Mouse (Mus musculus) cortical plate, adult 2 months (tissue): ENCODE data around the gene Map3k3.

Source experiments
- CTCF ChIP-seq: fragments of 200-500 bp; IDR thresholded peaks from 2 replicates; pipeline ENCODE4 v1.5.1; 2011; ENCODE audit warnings: mild to moderate bottlenecking, control low read depth, low read length; ENCODE audit not compliant: insufficient read depth; ENCODE audit errors: extremely low read depth
- POLR2A ChIP-seq: fragments of 200-500 bp; IDR thresholded peaks from 2 replicates; pipeline ENCODE4 v1.6.1; 2011; ENCODE audit warnings: mild to moderate bottlenecking, low read length, control low read depth; ENCODE audit not compliant: insufficient read depth; ENCODE audit errors: extremely low read depth

DNA sequence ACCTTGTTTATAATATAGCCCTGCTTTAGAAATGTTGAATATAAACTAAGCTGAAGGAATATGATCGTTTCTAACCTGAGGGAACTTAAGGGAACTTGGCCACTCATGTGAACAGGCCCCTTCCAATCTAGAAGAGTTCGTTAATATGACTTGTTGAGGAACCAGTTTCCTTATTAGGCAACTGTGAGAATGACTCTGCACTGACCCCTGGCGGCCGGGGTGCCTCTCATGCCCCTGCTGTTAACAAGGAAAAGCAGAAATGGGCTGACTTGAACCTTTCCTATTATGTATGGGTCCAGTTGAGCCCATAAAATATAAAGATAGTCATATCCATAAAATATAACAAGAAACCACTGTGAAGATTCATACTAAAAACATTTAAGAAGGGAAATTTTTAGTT, 8.1 kb upstream of the Map3k3 start:
- TF ChIP-seq CTCF, result peak; percentile 77
- no peak for TF ChIP-seq POLR2A
